Mouse (Mus musculus) adipocyte (in vitro differentiated cells): ENCODE results near the gene Pde1c.

Experiments used
- DNase-seq: peaks from one replicate; pipeline ENCODE4 v3.0.0-alpha.2; 2016; ENCODE audit warnings: low spot score

The Pde1c gene

GRCm38 (mm10) chr6:56076378-56076805 is 492.5 kb downstream of the Pde1c start:
- no peak for DNase-seq

GRCm38 (mm10) chr6:56068516-56068915 is 500.4 kb downstream of the Pde1c start:
- DNase-seq, result no peak

GRCm38 (mm10) chr6:56066632-56067282 is 502.1 kb downstream of the Pde1c start:
- peak; percentile 35 for DNase-seq

GRCm38 (mm10) chr6:56063736-56064135 is 505.2 kb downstream of the Pde1c start:
- DNase-seq, result no peak

GRCm38 (mm10) chr6:56049104-56049503 is 519.8 kb downstream of the Pde1c start:
- peak; percentile 36 for DNase-seq

- DNase-seq, result no peak
Measured at GRCm38 (mm10) chr6:56048580-56048979, 520.3 kb downstream of the Pde1c start.

GRCm38 (mm10) chr6:56044716-56045115 is 524.2 kb downstream of the Pde1c start:
- DNase-seq, result no peak

- DNase-seq, result no peak
Measured at GRCm38 (mm10) chr6:56044270-56044669, 524.6 kb downstream of the Pde1c start.

- no peak for DNase-seq
Measured at GRCm38 (mm10) chr6:56039476-56040055, 529.3 kb downstream of the Pde1c start.

- no peak for DNase-seq
Measured at GRCm38 (mm10) chr6:56035054-56035453, 533.8 kb downstream of the Pde1c start.

GRCm38 (mm10) chr6:56032231-56032630 is 536.7 kb downstream of the Pde1c start:
- DNase-seq, result no peak

GRCm38 (mm10) chr6:56029986-56030385 is 538.9 kb downstream of the Pde1c start:
- no peak for DNase-seq

GRCm38 (mm10) chr6:56027966-56028365 is 540.9 kb downstream of the Pde1c start:
- DNase-seq, result peak; percentile 11

- DNase-seq, result no peak
Measured at GRCm38 (mm10) chr6:56027318-56027717, 541.6 kb downstream of the Pde1c start.

- DNase-seq, result no peak
Measured at GRCm38 (mm10) chr6:56025533-56025932, 543.4 kb downstream of the Pde1c start.
